In genomic region chr1:119878909-119879308, GRCm38 (mm10) we compare ENCODE assay signal across 9 mouse cellular contexts. TPM values are rescaled to one million over a fixed set of nuclear protein-coding genes. Genes with fewer than 3 reads are reported as not detected.
DNase-seq lines count a peak whose midpoint lies in the region; ATAC-seq and TF ChIP-seq lines count a peak whose summit lies in the region.
"Had no signal": no experiment of that assay in that cellular context is flagged by ENCODE, and none has a peak within 500 bp of the region (broad histone marks: within the 10 kb centered on the region; RNA-seq: fewer than 3 reads in every experiment).

No protein-coding gene starts in this region.

- no peak for TF ChIP-seq CTCF in CH12.LX (conservative IDR thresholded peaks at IDR 0.05 in 1 of 2, IDR thresholded peaks at IDR 0.05 in 1 of 2; ENCODE audit: low read depth in 2 of 2, low read length in 2 of 2)

- H3K27me3 ChIP-seq in CH12.LX (replicated peaks), result no peaks in the 10 kb centered on the region
- no peaks in the 10 kb centered on the region for H3K27me3 ChIP-seq in lung, embryonic 15.5 days
- H3K27me3 ChIP-seq: limb, embryonic 13.5 days had no signal

- no peak overlapping the region for H3K4me3 ChIP-seq in CH12.LX (replicated peaks in 1 of 3; ENCODE audit: low read depth in 2 of 3, low read length in 2 of 3, poor library complexity in 1 of 3)
- H3K4me3 ChIP-seq in lung, embryonic 15.5 days, result no peak overlapping the region
- H3K4me3 ChIP-seq: limb, embryonic 13.5 days had no signal

- no peaks in the 10 kb centered on the region for H3K36me3 ChIP-seq in CH12.LX (replicated peaks in 1 of 2; ENCODE audit: control insufficient read depth in 1 of 2, insufficient read depth in 1 of 2, low read length in 1 of 2)
- no peaks in the 10 kb centered on the region for H3K36me3 ChIP-seq in lung, embryonic 15.5 days
- H3K36me3 ChIP-seq: limb, embryonic 13.5 days had no signal

- no peak for TF ChIP-seq EP300 in CH12.LX (IDR thresholded peaks at IDR 0.05; ENCODE audit: low read length)

- H3K4me1 ChIP-seq in CH12.LX (ENCODE audit: control insufficient read depth in 1 of 2, insufficient read depth in 2 of 2), result peaks cover 6 to 8% of the 10 kb centered on the region in 2 experiments
- 0 out of 2 replicates have a peak, but pooled peaks cover 6% of the 10 kb centered on the region for H3K4me1 ChIP-seq in lung, embryonic 15.5 days

- H3K27ac ChIP-seq in CH12.LX (ENCODE audit: insufficient read depth, low read depth), result no peak overlapping the region
- H3K27ac ChIP-seq in lung, embryonic 15.5 days, result 0 out of 2 replicates have a peak overlapping the region, but pooled peaks have one; percentile 24
- H3K27ac ChIP-seq: limb, embryonic 13.5 days had no signal

- ATAC-seq in frontal cortex, adult (ENCODE audit: low TSS enrichment), result peak; percentile 86
- no peak for ATAC-seq in lung, embryonic 15.5 days (ENCODE audit: borderline replicate concordance, extremely low read depth, low FRiP score, low TSS enrichment)

- H3K79me2 ChIP-seq in CH12.LX (replicated peaks; ENCODE audit: control insufficient read depth, extremely low read depth, insufficient read depth, poor library complexity, severe bottlenecking), result no peaks in the 10 kb centered on the region

- no peaks in the 10 kb centered on the region for H3K9me3 ChIP-seq in CH12.LX (replicated peaks; ENCODE audit: low read length)
- H3K9me3 ChIP-seq in lung, embryonic 15.5 days, result no peaks in the 10 kb centered on the region
- H3K9me3 ChIP-seq: limb, embryonic 13.5 days had no signal

- peak overlapping the region; percentile 26 for H3K4me2 ChIP-seq in CH12.LX (ENCODE audit: insufficient read depth, low read depth, poor library complexity, severe bottlenecking)
- H3K4me2 ChIP-seq in lung, embryonic 15.5 days, result no peak overlapping the region
- H3K4me2 ChIP-seq: limb, embryonic 13.5 days had no signal

- WGBS in lung, embryonic 15.5 days, result 55% methylated on average over 7 of the region's 7 CpGs

- dilution Hi-C loops in CH12.LX (cut with MboI; ENCODE audit: extremely low pct_ligation_motif_present, extremely low pct_unique_long_range_greater_than_20kb, low sequenced_read_pairs), result no loop called here

- DNase-seq in frontal cortex, postnatal 25 days (ENCODE audit: low spot score in 2 of 2), result no peak
- no peak for DNase-seq in CH12.LX (ENCODE audit: extremely low read depth)
- peak; percentile 46 to 73 for DNase-seq in frontal cortex, postnatal 14 days (ENCODE audit: low spot score in 2 of 2)
- DNase-seq in urinary bladder, postnatal 14 days (ENCODE audit: low spot score), result no peak
- no peak for DNase-seq in urinary bladder, postnatal 25 days (ENCODE audit: low spot score)
- DNase-seq in testis, postnatal 10 days (ENCODE audit: low spot score), result no peak

- no peak for TF ChIP-seq RAD21 in CH12.LX (IDR thresholded peaks at IDR 0.05; ENCODE audit: low read depth, low read length)

- in situ Hi-C loops in CH12.LX (cut with MboI; ENCODE audit: low pct_ligation_motif_present, low pct_unique_long_range_greater_than_20kb, low sequenced_read_pairs), result no loop called here

- H3K9ac ChIP-seq in CH12.LX (ENCODE audit: insufficient read depth, low read depth), result no peak overlapping the region
- H3K9ac ChIP-seq in lung, embryonic 15.5 days, result no peak overlapping the region
- H3K9ac ChIP-seq: limb, embryonic 13.5 days had no signal

- TF ChIP-seq POLR2A in CH12.LX (IDR thresholded peaks at IDR 0.05; ENCODE audit: low read depth, low read length), result no peak

TF ChIP-seq in CH12.LX, 34 proteins besides CTCF, POLR2A, EP300 and RAD21:
- TF ChIP-seq ETS1 (conservative IDR thresholded peaks at IDR 0.05; ENCODE audit: low read depth, low read length) (no peak), TBP (conservative IDR thresholded peaks at IDR 0.05; ENCODE audit: low read depth, low read length) (no peak), POLR2AphosphoS2 (IDR thresholded peaks at IDR 0.05; ENCODE audit: low read depth, low read length) (no peak), MAZ (IDR thresholded peaks at IDR 0.05; ENCODE audit: low read depth, low read length) (no peak), NRF1 (IDR thresholded peaks at IDR 0.05; ENCODE audit: low read depth, low read length) (no peak), CHD2 (IDR thresholded peaks at IDR 0.05; ENCODE audit: low read length) (no peak), MYC (IDR thresholded peaks at IDR 0.05; ENCODE audit: low read depth, low read length) (no peak)

RNA-seq across cellular contexts. Expression of gene Tmem177, which starts 34.1 kb away (rescaled TPM):
- 8.4 TPM in 2 replicates for total RNA-seq in CH12.LX (2012; rRNA removed)
- total RNA-seq in CH12.LX (2014; rRNA removed), result 6.8 and 7.2 TPM in 2 replicates
- 5.9 and 7.0 TPM in 2 replicates for polyA plus RNA-seq in CH12.LX (2012; ENCODE audit: insufficient read length, low read depth)
- 6.7 and 7.7 TPM in 2 replicates for polyA plus RNA-seq in lung, embryonic 15.5 days (2015; fragmentation: Nextera tagmentation; extraction: Ambion mirVana)

RNA-seq across cellular contexts. Expression of gene Ptpn4, which starts 41.5 kb away (rescaled TPM):
- total RNA-seq in CH12.LX (2012; rRNA removed) (8.5 and 10.6 TPM in 2 replicates), CH12.LX (2014; rRNA removed) (14.1 and 15.0 TPM in 2 replicates)
- 7.8 and 8.5 TPM in 2 replicates for polyA plus RNA-seq in CH12.LX (2012; ENCODE audit: insufficient read length, low read depth)
- polyA plus RNA-seq in lung, embryonic 15.5 days (2015; fragmentation: Nextera tagmentation; extraction: Ambion mirVana), result 6.1 and 7.2 TPM in 2 replicates

Comparison
In these comparisons a context has a peak if more than half of its experiments do, and no peak if none do; other contexts are left out.
1. DNase-seq: peak in frontal cortex, postnatal 14 days (2 of 2); none in frontal cortex, postnatal 25 days (0 of 2), CH12.LX (single experiment), urinary bladder, postnatal 14 days (single experiment), urinary bladder, postnatal 25 days (single experiment) and testis, postnatal 10 days (single experiment).